Mouse (Mus musculus) mouse trophoblast stem cell (cell line): ENCODE results near the gene Trank1.

ENCODE experiments used
- in situ Hi-C, 2 experiments: fragments of 300-500 bp; cut with MseI, MboI; formaldehyde crosslinking; loops; 2 replicates in 1 of 2; 3 replicates in 1 of 2; pipeline ENCODE4 v1.15.1; 2025

Trank1 gene

GRCm38 (mm10) chr9:111381056-111382025, 69.8 kb downstream of the Trank1 start:
- in situ Hi-C loops = no loop called here

GRCm38 (mm10) chr9:111382469-111382868, 70.9 kb downstream of the Trank1 start:
- in situ Hi-C loops = no loop called here

GRCm38 (mm10) chr9:111383046-111383445, 71.5 kb downstream of the Trank1 start:
- in situ Hi-C loops = no loop called here

GRCm38 (mm10) chr9:111383756-111384155, 72.2 kb downstream of the Trank1 start:
- in situ Hi-C loops = no loop called here

GRCm38 (mm10) chr9:111385526-111386491, 74.3 kb downstream of the Trank1 start:
- in situ Hi-C loops = no loop called here

GRCm38 (mm10) chr9:111386569-111386968, 75.0 kb downstream of the Trank1 start:
- in situ Hi-C loops = no loop called here

- in situ Hi-C loops = no loop called here
Observed at GRCm38 (mm10) chr9:111387576-111387975, 76.0 kb downstream of the Trank1 start.

GRCm38 (mm10) chr9:111390016-111390415, 78.5 kb downstream of the Trank1 start:
- in situ Hi-C loops = no loop called here

GRCm38 (mm10) chr9:111391036-111391435, 79.5 kb downstream of the Trank1 start:
- in situ Hi-C loops = no loop called here

GRCm38 (mm10) chr9:111391926-111392442, 80.4 kb downstream of the Trank1 start:
- in situ Hi-C loops = no loop called here

- in situ Hi-C loops = no loop called here
Observed at GRCm38 (mm10) chr9:111395265-111395664, 83.7 kb downstream of the Trank1 start.

GRCm38 (mm10) chr9:111398059-111398458, 86.5 kb downstream of the Trank1 start:
- in situ Hi-C loops = no loop called here

- in situ Hi-C loops = no loop called here
Observed at GRCm38 (mm10) chr9:111400089-111400488, 88.5 kb downstream of the Trank1 start.

- in situ Hi-C loops = no loop called here
Observed at GRCm38 (mm10) chr9:111403159-111403558, 91.6 kb downstream of the Trank1 start.

- in situ Hi-C loops = no loop called here
Observed at GRCm38 (mm10) chr9:111404346-111405079, 93.0 kb downstream of the Trank1 start.

- in situ Hi-C loops = no loop called here
Observed at GRCm38 (mm10) chr9:111405080-111405428, 93.5 kb downstream of the Trank1 start.

- in situ Hi-C loops = no loop called here
Observed at GRCm38 (mm10) chr9:111408012-111408411, 96.5 kb downstream of the Trank1 start.

- in situ Hi-C loops = no loop called here
Observed at GRCm38 (mm10) chr9:111408427-111408826, 96.9 kb downstream of the Trank1 start.

GRCm38 (mm10) chr9:111412471-111413160, 101.1 kb downstream of the Trank1 start:
- in situ Hi-C loops = no loop called here

- in situ Hi-C loops = no loop called here
Observed at GRCm38 (mm10) chr9:111421862-111422261, 110.3 kb downstream of the Trank1 start.

GRCm38 (mm10) chr9:111422567-111422966, 111.0 kb downstream of the Trank1 start:
- in situ Hi-C loops = no loop called here
